Mouse (Mus musculus) neural tube, embryonic 14.5 days (tissue): ENCODE measurements around the gene Fam83g. TPM values are rescaled to one million over a fixed set of nuclear protein-coding genes. Genes with fewer than 3 reads are reported as not detected.

Source experiments
- ATAC-seq: fragments of 200-750 bp; cut with Nextera tagmentation; 2 replicates; pipeline ENCODE4 v1.8.0; 2017; ENCODE audit warnings: low read depth, mild to moderate bottlenecking, moderate TSS enrichment, moderate library complexity
- H3K27ac ChIP-seq: fragments of 300-500 bp; sonication (generic); 2 replicates; pipeline ENCODE4 v1.5.1; 2014; ENCODE audit warnings: low read depth, mild to moderate bottlenecking, control low read depth, low read length, moderate library complexity, mixed read lengths
- H3K27me3 ChIP-seq: fragments of 300-500 bp; sonication (generic); 2 replicates; pipeline ENCODE4 v1.6.1; 2014; ENCODE audit warnings: low read length; ENCODE audit not compliant: control insufficient read depth, insufficient read depth
- H3K36me3 ChIP-seq: fragments of 300-500 bp; sonication (generic); 2 replicates; pipeline ENCODE4 v1.6.1; 2014; ENCODE audit warnings: low read length, mixed read lengths; ENCODE audit not compliant: control insufficient read depth, insufficient read depth
- H3K4me1 ChIP-seq: fragments of 300-500 bp; sonication (generic); 2 replicates; pipeline ENCODE4 v1.6.1; 2014; ENCODE audit warnings: low read length; ENCODE audit not compliant: control insufficient read depth, insufficient read depth
- H3K4me2 ChIP-seq: fragments of 300-500 bp; sonication (generic); 2 replicates; pipeline ENCODE4 v1.6.1; 2014; ENCODE audit warnings: mild to moderate bottlenecking, low read depth, low read length, control low read depth
- H3K4me3 ChIP-seq: fragments of 300-500 bp; sonication (generic); 2 replicates; pipeline ENCODE4 v1.5.1; 2014; ENCODE audit warnings: low read depth, low read length, control low read depth, mixed read lengths
- H3K9ac ChIP-seq: fragments of 300-500 bp; sonication (generic); replicated peaks from 2 replicates; pipeline ENCODE4 v1.6.1; 2014; ENCODE audit warnings: low read depth, mild to moderate bottlenecking, control low read depth, low read length, mixed read lengths
- H3K9me3 ChIP-seq: fragments of 300-500 bp; sonication (generic); 2 replicates; pipeline ENCODE4 v1.6.1; 2016; ENCODE audit warnings: low read length; ENCODE audit not compliant: control insufficient read depth
- WGBS: fragments of 180-500 bp; shearing (Covaris S2); extraction: QIAGEN DNeasy Blood & Tissue Kit; methylation state at CpG from one replicate; pipeline ENCODE4 v1.1.7; 2014; 5-methylcytosine and 5-hydroxymethylcytosine counted together
- polyA plus RNA-seq: library from polyadenylated mRNA; unstranded; fragments of >200 nt; fragmentation: Nextera tagmentation; extraction: Ambion mirVana; gene quantifications from 2 replicates; pipeline ENCODE4 v1.2.1, GENCODE M21; 2014

The Fam83g gene
- polyA plus RNA-seq, 1 experiment from 2014 or later: 0.23 TPM

DNA sequence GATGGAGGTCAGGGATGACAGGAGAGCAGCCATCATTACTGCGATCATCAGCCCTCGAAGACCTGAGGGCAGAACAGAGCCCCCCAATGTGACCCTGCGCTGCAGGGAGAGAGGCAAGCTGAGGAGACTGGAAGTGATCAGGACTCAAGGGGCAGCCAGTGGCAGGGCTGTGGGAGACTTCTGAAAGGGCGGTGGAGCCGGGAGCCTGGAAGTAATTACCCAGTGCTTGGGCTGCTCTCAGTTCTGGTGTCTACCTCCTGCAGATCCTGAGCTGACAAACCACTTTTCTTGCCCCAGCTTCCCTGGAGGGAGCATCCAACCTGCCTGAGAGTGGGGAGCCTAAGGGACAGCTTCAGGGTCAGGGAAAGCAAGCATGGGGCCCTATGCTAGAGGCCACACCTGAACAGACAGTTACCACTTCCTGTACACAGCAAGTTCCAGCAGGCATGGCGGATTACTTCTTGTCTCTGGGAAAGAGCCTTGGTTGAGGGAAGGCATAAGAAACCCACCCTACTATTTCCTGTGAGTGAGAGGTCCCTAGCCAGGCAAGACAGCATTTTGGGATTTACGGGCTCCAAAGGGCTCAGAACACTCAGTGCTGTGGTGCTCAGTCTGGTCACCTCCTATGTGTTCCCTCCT lies 7.6 kb upstream of the Fam83g start:
- H3K4me2 ChIP-seq: no peak overlapping the region
- WGBS: 64% methylated on average over 7 of the region's 7 CpGs
- H3K27ac ChIP-seq: no peak overlapping the region
- no peaks in the 10 kb centered on the region for H3K9me3 ChIP-seq
- H3K4me1 ChIP-seq: 0 out of 2 replicates have a peak, but pooled peaks cover 4% of the 10 kb centered on the region
- no peak for ATAC-seq
- no peaks in the 10 kb centered on the region for H3K27me3 ChIP-seq
- no peak overlapping the region for H3K4me3 ChIP-seq
- H3K9ac ChIP-seq: no peak overlapping the region
- H3K36me3 ChIP-seq: no peaks in the 10 kb centered on the region

- Histone ChIP-seq H3K4me2 (no peak overlapping the region), H3K9me3 (no peaks in the 10 kb centered on the region), H3K9ac (no peak overlapping the region), H3K36me3 (no peaks in the 10 kb centered on the region), H3K27me3 (no peaks in the 10 kb centered on the region), H3K4me1 (0 out of 2 replicates have a peak, but pooled peaks cover 4% of the 10 kb centered on the region), H3K27ac (no peak overlapping the region), H3K4me3 (no peak overlapping the region)
- WGBS: 85% methylated on average over 4 of the region's 4 CpGs
- ATAC-seq: no peak
These were observed 6.2 kb upstream of the Fam83g start for GRCm38 (mm10) chr11:61677709-61678108.

GRCm38 (mm10) chr11:61679091-61679866 lies 4.6 kb upstream of the Fam83g start:
- WGBS: 91% methylated on average over 4 of the region's 4 CpGs
- Histone ChIP-seq H3K4me1 (0 out of 2 replicates have a peak, but pooled peaks cover 4% of the 10 kb centered on the region), H3K4me2 (no peak overlapping the region), H3K27ac (no peak overlapping the region), H3K4me3 (no peak overlapping the region), H3K36me3 (no peaks in the 10 kb centered on the region), H3K9me3 (no peaks in the 10 kb centered on the region), H3K27me3 (peaks cover 10% of the 10 kb centered on the region; the same call in 1 of the 2 replicates), H3K9ac (no peak overlapping the region)
- ATAC-seq: no peak

DNA sequence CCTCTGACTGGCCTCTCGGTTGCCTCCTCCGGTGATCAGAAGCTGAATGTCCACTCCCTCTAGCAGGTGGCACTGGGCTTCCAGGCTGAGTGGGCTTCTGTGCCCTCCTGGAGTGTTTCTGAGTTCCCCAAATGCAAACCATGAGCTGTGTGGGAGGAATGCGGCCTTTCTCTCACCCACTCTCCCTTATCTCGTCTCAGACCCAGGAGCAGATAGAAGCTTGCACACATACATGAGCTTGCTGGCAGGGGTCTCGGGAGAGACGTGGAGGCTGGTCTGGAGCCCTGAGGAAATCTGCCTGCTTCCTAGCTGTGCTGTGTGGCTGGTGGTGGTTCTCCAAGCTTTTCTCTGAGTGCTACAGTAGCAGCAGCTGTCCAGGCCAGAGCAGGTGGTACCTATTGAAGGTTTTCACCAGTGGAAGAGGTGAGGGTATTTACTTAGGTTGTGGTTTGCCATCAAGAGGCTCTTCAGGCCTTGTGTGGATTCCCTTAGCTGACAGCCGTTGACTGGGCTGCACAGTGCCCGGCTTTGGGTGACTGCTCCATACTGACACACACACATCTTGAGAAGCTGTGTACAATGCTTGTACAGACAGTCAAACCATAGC lies 1.3 kb downstream of the Fam83g start:
- Histone ChIP-seq H3K4me3 (no peak overlapping the region), H3K27ac (no peak overlapping the region), H3K9me3 (no peaks in the 10 kb centered on the region), H3K36me3 (no peaks in the 10 kb centered on the region), H3K9ac (no peak overlapping the region), H3K4me1 (no peaks in the 10 kb centered on the region), H3K4me2 (no peak overlapping the region), H3K27me3 (peaks cover 21% of the 10 kb centered on the region)
- WGBS: 72% methylated on average over 8 of the region's 8 CpGs
- ATAC-seq: no peak

GRCm38 (mm10) chr11:61686141-61686540 lies 2.2 kb downstream of the Fam83g start:
- no peaks in the 10 kb centered on the region for H3K4me1 ChIP-seq
- ATAC-seq: no peak
- no peak overlapping the region for H3K4me2 ChIP-seq
- H3K27me3 ChIP-seq: peaks cover 21% of the 10 kb centered on the region
- 65% methylated on average over 2 of the region's 2 CpGs for WGBS
- H3K4me3 ChIP-seq: no peak overlapping the region
- H3K27ac ChIP-seq: no peak overlapping the region
- H3K36me3 ChIP-seq: no peaks in the 10 kb centered on the region
- H3K9ac ChIP-seq: no peak overlapping the region
- no peaks in the 10 kb centered on the region for H3K9me3 ChIP-seq

DNA sequence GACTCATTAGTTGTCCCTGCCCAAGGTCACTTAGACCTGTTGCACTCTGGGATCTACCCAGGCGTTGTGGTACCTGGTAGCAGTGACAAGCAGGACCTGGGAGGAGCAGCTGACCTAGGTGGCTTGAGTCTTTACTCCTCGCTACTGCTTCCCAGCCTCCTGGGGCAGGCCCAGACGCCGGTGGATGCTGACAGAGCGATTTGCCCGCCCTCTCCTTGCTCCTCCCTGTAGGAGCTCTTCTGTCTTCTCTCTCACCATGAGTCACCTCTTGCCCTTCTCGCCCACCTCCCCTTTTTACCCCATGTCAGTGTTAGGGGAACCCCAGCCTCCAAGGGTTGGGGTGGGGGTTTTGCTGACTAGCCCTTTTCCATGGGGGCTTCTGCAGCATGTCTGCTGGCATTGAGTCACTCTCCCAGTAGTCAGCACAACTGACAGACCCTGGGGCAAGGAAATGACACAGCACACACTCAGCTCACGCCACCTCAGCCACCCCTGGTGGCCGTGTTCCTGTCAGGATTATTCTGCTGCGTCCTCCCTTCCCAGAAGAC lies 3.1 kb downstream of the Fam83g start:
- Histone ChIP-seq H3K9ac (no peak overlapping the region), H3K9me3 (no peaks in the 10 kb centered on the region), H3K4me1 (no peaks in the 10 kb centered on the region), H3K36me3 (no peaks in the 10 kb centered on the region), H3K4me3 (no peak overlapping the region), H3K27me3 (peaks cover 21% of the 10 kb centered on the region), H3K27ac (no peak overlapping the region), H3K4me2 (no peak overlapping the region)
- 41% methylated on average over 10 of the region's 10 CpGs for WGBS
- ATAC-seq: no peak

- no peak for ATAC-seq
- H3K9ac ChIP-seq: no peak overlapping the region
- no peak overlapping the region for H3K4me3 ChIP-seq
- no peak overlapping the region for H3K27ac ChIP-seq
- H3K27me3 ChIP-seq: peaks cover 21% of the 10 kb centered on the region
- H3K4me1 ChIP-seq: no peaks in the 10 kb centered on the region
- H3K4me2 ChIP-seq: no peak overlapping the region
- 42% methylated on average over 2 of the region's 2 CpGs for WGBS
- no peaks in the 10 kb centered on the region for H3K9me3 ChIP-seq
- H3K36me3 ChIP-seq: no peaks in the 10 kb centered on the region
These were observed 3.7 kb downstream of the Fam83g start for GRCm38 (mm10) chr11:61687595-61687994.

DNA sequence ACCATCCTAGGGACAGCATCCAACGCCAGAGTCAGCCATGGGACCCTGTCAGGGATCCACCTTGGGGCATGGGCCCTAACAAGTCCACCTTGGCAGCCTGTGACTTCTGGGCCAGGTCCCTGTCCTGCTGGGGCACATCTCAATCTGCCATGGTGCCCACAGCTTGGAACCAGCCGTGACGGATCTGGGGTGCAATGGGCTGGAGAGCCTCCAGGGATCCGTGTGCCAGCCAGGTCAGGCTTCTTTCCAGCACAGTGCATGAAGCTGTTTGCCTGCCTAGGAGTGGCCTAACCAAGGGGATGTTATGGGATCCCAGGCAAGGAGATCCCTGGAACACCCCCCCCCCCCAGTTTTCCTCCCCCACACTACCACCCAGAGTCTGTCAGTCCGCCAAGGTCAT lies 9.1 kb downstream of the Fam83g start:
- H3K27me3 ChIP-seq: no peaks in the 10 kb centered on the region
- 88% methylated on average over 5 of the region's 5 CpGs for WGBS
- H3K4me2 ChIP-seq: no peak overlapping the region
- ATAC-seq: no peak
- H3K9ac ChIP-seq: no peak overlapping the region
- H3K4me3 ChIP-seq: no peak overlapping the region
- H3K9me3 ChIP-seq: no peaks in the 10 kb centered on the region
- no peaks in the 10 kb centered on the region for H3K4me1 ChIP-seq
- no peaks in the 10 kb centered on the region for H3K36me3 ChIP-seq
- no peak overlapping the region for H3K27ac ChIP-seq

GRCm38 (mm10) chr11:61698852-61699251 lies 15.0 kb downstream of the Fam83g start:
- H3K9me3 ChIP-seq: no peaks in the 10 kb centered on the region
- ATAC-seq: no peak
- H3K27me3 ChIP-seq: no peaks in the 10 kb centered on the region
- no peak overlapping the region for H3K27ac ChIP-seq
- no peaks in the 10 kb centered on the region for H3K4me1 ChIP-seq
- no peaks in the 10 kb centered on the region for H3K36me3 ChIP-seq
- H3K4me3 ChIP-seq: no peak overlapping the region
- H3K9ac ChIP-seq: no peak overlapping the region
- no peak overlapping the region for H3K4me2 ChIP-seq
